Mouse (Mus musculus): ENCODE measurements at regions not wholly inside any gene's neighbourhood (a gene's known extent, or its start where the extent isn't known, plus 50 kb on each side); places are given as distances from the start of the nearest gene placed in this dataset.

DNA sequence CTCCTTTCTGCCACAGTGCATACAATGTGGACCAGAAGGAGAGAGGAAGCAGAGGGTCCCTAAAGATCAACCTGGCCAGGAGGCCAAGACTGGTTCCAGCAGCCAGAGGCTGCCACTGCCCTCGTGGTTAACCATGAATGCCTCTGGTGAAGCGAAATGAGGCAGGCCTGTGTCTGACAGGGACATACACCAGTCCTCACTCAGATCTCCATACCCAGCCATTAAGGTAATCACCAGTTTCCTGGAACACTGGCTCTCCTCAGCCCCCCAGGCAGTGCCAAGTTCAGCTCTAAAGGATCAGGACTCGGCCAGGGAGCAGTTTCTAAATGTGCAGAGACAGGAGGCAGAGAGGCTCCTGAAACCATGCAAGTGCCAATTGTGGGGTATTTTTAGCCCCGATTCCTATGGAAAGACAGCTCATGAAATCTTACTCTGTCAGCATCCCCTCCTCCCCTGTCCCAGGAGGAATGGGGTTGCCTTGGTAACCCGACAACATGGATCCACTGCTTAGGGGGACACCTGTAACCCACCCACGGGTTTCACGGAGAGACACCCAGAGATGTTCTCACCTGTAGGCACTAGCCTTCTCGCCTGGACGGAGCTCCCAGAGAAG is 103.6 kb downstream of the Ier5 start:
- no peak for DNase-seq (ENCODE audit: low spot score in 2 of 2)

DNA sequence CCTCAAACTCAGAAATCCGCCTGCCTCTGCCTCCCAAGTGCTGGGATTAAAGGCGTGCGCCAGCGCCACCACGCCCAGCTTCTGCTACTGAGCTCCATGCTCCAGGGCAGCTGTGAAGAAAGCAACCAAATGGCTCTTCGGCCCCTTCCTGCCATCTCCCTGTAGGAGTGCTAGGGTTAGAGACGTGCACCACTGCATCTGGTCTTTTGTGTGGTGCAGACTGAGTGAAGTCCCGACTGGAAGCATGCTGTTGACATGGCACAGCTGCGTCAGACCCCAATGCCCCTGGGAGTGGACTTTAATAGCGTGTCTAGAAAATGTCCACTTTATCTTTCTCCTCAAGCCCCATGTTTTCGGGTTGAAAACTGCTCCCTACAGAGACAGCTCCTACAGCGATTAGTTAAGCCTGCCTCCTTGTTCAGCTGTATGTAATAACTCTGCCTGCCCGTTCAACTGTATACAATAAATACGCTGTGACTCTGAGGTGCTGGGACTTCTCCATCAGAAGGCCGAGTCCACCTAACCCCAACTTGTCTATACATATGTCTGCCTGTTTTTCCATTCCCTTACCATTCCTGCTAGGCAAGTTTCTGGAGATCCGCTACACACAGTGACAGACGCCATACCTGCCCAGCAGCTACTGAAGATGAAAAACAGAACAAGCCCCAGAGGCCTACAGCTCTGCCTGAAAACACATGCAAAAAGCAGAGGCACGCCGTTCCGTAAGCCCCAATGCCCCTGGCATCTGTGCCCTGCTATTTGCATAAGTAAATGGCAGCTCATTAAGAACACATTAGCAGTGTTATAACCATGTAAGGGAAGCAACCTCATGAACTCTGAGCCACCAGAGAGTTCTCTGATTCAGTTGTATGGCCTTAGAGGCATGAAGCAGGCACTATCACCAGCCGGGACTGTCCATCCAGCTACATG is 105.2 kb downstream of the Ier5 start:
- no peak for DNase-seq (ENCODE audit: low spot score in 2 of 2)

DNA sequence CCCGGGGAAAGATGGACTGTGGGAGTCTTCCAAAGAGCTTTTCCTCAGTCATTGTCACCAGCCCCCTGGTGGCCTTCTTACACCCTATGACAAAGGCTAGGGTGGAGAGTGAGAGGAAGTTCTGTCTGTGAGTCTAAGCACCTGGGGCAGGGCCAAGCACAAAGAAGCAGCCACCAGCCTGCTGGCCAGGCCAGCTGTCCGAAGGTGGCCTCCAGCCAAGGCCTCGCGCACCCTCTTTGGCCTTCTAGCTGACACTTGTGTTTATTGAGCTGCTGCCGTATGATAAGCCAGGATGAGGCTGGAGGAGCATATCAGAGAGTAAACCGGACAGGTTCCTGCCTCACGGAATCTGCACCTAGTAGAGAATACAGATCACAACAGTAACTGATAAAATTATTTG is 99.0 kb upstream of the Cacna1e start:
- no peak for DNase-seq (ENCODE audit: low spot score in 2 of 2)

DNA sequence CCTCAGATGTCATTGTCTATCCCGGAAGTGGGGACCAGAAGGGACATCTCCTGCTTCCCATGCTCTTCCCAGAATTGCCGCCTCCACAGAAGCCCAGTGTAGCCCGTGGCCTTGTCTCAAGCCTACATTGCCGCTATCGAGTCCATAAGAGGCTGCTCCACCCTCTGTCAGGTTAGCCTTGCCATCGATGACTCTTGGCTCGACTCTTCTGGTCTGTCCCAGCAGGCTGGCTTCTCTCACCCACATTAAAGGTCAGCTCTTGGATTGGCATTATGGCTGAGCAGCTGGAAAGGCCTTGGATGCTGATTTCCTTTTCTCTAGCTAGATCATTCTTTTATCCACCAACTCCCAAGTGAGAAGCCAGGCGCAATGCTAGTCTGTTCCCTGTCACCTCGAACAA is 98.5 kb upstream of the Cacna1e start:
- no peak for DNase-seq (ENCODE audit: low spot score in 2 of 2)

DNA sequence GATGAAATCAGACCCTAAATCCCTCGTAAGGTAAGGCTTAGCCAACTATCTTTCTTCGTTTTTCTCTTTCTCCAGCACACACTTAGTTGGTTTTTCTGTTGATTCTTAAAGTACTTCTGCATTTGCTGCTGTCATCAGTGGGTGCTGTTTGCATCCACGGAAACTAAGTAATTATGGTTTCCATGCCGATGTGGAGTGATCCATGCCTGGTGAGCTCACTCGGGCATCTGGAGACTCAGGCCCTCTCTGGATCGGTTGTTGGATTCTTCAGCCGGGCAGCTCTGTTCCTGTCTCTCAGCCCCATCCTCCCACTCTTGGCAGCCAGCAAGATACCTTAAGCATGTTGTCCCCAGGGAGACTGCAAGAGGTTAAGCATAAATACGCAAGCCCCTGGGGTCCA is 97.4 kb upstream of the Cacna1e start:
- DNase-seq (ENCODE audit: low spot score in 2 of 2) = no peak

DNA sequence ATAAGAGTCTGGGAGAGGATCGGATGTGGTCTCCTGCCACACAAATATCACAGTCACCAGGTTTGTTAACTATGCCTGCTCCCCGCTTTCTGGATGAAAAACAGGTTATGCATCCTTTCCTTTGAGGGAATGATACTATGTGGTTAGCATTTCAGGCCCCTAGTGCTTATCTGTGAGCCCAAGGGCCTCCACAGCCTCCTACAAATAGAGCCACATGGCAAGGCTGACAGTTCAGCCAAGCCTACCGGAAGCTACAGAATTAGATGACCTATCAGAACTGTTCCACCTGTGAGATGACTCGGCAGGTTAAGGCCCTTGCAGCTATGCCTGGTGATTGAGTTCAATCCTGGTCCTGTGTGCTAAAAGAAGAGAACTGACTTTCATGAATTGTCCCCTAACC is 91.4 kb upstream of the Cacna1e start:
- no peak for DNase-seq (ENCODE audit: low spot score in 2 of 2)

DNA sequence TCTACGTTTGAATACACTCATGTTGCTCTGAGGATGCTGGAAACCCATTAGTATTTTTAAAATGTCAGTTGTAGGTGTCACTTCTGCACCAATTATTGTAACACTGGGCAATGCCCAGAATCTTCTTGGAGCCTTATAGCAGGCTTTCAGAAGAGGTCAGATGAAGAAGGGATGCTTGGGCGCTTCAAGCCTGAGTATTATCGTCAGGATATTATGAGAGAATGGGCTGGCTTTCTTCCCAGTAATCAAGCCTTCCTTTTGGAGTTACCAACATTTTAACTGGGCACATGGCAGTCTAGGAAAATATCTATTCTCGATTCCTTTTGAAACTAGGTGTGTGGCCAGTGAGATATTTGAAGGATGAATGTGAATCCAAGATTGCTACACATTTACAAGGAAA is 77.0 kb upstream of the Cacna1e start:
- DNase-seq (ENCODE audit: low spot score in 2 of 2) = no peak

DNA sequence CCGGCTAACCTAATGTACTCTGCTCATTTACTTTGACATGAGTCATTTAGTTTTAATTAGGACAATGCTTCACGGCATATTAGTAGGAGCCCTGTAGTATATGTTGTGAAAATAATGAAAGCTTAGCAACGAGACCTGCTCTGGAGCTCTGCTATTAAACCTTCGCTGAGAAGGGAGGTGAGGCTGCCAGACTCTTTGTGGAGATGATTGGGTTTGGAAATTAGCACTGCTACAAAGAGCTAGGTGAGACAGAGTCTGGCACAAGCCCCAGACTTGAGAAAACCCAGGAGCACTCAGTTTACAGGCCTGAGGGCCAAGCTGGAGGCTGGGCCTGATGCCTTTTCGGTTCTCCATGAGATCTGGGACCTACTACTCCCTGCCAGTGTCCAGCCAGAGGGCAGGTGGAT is 72.3 kb upstream of the Cacna1e start:
- no peak for DNase-seq (ENCODE audit: low spot score in 2 of 2)

DNA sequence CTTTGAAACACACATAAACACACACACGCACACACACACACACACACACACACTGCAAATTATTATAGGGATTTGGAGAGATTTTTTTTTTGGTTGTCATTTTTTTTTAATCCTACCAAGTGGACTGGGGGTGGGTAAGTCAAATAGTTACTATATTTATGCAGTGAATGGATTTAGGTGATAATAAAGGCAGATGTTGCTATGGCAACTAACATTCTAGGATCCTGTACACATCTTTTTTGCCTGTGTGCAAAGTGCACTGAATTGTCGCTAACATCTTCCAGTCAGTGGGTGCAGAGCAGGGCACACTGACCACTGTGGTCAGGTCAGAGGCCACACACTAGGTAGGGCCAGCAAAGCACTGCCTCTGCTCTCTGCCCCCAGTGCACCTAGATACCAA is 68.4 kb upstream of the Cacna1e start:
- no peak for DNase-seq (ENCODE audit: low spot score in 2 of 2)

All from frontal cortex, postnatal 14 days (tissue).